Mouse (Mus musculus) spleen, embryonic (tissue): Measurements from ENCODE around the gene Phactr1.

Experiments used
- CTCF ChIA-PET: fragments of 350-600 bp; sonication (Branson Sonifier 250); formaldehyde crosslinking; loops from one replicate; lab custom pipeline; 2022; lab: Charles Lee

The Phactr1 gene

DNA sequence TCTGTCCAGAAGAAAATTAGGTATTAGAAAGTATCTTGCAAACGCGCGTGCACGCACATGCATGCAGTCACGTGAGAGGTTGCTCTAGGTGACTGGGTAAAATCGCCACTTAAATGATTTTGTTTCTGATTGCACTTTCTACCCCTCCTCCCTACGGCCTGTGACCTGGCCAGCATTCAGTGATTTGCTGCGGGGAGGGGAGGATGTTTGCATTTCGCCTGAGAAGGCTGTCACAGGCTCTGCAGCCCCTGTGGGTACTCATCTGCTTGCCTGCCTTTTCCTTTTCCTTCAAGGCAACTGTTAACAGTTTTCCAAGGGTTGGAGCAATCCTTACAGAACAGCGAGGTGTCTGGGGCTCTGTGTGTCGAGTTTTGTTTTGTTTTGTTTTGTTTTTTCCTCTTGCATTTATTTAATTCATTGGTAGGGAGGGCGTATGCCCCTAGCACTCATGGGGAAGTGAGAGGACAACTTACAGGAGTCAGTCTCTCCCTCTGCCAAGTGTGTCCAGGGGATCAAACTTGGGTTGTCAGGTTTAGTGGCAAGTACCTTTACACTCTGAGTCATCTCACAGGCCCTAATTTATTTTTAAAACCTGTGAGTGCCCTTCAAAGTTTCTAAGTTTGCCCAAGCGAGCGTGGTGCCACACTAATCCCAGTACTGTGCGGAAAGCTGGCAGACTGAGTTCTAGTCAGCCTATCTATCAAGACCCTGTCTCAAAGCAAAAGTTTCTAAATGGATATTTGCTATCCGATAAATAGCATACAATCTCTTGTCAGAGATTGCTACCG, 443.7 kb downstream of the Phactr1 start:
- CTCF ChIA-PET: no interaction called here

DNA sequence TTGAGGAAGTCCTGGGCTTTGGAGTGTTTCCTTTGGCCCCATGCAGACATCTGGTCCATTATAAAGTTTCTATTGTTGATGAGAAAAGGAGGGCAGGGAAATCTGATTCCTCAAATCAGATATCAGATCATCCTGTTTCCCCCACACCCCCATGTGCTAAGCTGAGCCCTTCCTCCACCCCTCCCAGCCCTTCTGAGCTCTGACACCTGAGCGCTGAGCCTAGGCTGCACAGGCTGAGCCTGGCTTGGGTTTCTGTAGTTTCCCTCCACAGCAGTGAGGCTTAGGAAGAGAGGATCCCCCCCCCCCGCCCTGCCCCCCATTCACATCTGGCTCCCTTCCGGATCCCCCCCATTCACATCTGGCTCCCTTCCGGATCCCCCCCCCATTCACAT, 444.3 kb downstream of the Phactr1 start:
- CTCF ChIA-PET: no interaction called here

DNA sequence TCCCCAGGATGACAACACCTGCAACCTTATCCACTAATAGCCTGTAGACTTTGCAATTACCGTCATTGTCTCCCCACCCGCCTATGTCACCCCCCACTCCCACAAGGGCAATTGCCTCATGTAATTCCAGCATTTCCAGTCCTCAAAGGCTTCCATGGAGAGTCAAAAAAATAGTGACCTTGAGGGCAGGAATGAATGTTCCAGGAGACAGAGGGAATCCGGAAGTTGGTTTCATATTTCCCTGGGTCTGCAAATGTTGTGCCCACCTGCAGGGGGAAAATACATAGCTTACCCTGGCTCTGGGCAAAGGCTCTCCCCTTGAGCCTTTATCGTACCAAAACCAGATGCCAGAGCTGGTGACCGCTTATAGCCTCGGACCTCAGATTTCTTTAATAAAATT, 449.7 kb downstream of the Phactr1 start:
- CTCF ChIA-PET: no interaction called here

DNA sequence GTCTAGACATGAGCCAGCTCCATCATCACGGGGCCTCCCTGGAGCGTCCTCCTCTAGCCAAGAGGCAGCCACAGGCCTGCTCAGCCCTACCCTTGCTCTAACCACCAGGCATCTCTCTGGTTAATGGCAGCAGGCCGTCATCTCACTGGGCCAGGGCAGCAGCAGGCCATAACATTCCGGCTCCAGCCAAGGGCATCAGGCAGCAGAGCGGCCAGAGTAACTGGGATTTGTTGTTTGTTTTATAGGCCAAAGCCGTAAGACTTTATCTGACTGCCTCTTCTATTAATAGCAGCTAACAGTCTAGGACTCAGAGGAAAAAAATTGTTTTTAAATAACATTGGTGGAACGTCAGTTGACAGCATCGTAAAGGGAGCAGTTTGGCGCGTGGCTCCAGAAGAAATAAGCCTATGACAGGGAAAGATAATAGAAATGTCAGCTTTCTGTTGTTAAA, 451.3 kb downstream of the Phactr1 start:
- CTCF ChIA-PET: no interaction called here

DNA sequence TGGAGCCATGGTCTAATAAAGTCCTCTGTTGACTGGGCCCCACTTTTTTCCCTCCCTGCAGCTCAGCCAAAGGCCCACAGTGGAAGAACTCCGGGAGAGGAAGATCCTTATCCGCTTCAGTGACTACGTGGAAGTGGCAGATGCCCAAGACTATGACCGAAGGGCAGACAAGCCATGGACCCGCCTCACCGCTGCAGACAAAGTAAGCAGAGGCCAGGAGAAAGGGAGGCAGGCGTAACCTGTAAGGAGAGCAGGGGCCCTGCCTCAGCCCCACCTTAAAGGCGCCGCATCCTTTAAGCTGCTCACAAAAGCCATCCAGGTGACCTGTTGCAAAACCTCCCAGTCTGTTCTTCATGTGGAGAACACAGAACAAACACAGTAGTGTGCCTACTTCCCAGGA, 452.4 kb downstream of the Phactr1 start:
- CTCF ChIA-PET: no interaction called here

DNA sequence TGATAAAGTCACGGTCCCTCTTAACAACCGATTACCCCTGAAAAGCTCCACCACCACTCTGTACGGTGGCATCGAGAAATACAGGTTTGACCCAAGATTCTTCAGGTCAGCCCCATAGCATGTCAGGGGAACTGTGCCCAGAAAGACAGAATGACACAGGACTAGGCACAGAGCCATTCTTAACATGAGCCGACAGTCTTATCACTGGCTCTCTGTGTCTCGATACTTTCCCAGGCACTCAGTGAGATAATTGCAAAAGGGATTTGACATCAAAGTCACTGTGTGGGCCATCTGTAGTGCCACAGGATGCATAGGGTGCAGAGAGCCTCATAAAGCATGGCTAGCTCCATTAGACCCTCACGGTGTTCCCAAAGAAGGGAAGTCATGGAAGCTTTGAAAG, 453.0 kb downstream of the Phactr1 start:
- CTCF ChIA-PET: no interaction called here

DNA sequence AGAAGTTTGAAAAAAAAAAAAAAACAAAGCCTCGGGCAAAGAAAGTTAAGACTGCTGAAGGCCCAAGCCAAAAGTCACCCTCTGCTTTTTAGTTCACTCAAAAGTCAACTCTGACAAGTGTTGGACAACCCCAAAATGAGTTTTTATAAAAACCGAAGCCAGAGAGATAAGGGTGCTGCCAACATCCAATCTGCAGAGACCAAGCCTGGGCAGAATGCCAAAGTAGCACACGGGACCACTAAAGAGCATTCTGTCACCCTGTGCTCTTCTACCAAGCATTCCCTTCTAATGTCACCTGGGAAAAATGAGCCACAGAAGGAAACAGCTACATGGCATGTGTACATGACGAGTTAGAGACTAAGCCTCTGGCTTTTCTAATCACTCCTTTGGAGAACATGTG, 454.0 kb downstream of the Phactr1 start:
- CTCF ChIA-PET: no interaction called here

DNA sequence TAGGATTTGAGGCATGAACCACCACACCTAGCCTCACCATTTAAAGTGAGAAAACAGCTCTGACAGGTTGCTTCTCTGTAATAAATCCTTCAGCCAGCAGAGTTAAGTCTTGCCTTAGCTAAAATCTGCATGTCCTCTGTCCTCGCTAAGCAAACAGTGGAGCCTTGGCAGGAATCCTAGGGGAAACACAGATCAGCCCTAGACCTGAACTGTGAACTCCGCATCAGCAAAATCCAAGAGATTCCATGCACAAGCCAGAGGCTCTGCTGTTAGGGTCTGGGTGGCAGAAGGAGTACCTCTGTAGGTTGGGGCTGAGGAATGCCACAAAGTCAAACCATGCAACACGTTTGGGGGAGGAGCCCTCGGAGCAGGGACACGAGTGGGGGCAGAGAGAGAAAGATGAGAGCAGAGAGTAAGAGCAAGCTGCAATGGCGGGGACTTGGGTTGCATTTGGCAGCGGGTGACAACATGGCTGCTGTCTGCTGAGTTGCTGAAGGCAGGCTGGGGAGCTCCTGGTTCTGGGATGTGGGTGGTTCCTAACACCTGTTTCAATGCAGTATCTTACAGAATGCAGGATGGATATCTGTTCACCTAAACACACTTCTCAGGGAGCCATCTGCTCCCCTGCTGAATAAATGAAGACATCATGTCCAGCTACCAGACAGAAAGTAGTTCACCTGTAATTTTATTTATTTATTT, 464.4 kb downstream of the Phactr1 start:
- CTCF ChIA-PET: no interaction called here

DNA sequence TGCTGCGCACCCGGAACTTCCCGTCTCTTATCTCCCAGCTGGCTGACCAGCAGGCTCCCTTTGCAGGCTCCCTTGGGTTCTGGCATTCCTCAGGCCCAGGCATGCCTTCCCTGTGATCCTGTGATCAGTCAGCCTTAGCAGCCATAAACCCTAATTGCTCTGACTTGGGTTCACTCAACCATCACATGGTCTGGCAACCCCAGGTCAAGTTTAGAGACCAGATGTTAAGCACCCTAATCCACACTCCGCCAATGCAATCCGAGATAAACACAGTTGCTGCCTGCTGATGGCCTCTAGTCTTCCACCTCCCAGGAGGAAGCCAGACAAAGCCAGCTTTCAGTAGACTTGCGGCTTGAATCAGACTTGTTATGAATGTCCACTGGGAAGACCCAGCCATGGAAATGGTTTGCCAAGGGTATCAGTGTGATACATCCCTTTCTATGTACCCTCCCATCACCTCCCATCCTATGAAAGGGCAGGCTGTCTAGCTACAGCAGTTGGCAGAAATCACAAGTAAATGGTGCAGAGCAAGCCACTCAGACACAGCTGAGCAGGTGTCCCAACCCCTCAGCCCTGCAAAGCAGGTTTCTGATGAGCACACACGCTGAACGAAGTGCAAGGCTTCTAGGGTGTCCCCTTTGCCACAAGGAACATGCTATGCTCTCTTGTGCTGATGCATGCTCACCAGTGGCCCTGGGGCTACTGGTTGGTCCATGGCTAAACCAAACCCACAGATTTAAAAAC, 466.3 kb downstream of the Phactr1 start:
- CTCF ChIA-PET: no interaction called here

DNA sequence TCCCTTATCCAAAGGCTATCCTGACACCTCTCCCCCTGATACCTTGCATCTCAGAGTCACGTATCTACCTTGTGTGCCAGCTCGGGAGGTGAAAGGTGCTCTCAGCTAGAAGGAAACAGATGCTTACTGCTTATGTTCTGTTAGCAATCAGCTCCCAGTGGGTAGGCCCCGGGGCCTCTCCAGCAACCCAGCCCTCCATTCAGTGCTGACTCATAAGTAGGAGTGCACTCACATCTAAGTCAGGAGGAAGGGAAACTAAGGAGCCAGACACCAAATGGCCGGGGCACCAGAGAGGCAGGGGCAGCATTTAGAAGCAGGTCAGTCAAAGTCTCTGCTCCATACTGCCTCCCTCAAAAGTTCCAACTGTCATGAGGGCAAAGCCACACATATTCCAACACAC, 468.3 kb downstream of the Phactr1 start:
- CTCF ChIA-PET: interaction anchor here (0.6 to 0.7 kb wide), 2 partner anchors 102 to 1465 kb away, joined by 6 to 10 read pairs; no protein-coding TSS in a partner anchor

DNA sequence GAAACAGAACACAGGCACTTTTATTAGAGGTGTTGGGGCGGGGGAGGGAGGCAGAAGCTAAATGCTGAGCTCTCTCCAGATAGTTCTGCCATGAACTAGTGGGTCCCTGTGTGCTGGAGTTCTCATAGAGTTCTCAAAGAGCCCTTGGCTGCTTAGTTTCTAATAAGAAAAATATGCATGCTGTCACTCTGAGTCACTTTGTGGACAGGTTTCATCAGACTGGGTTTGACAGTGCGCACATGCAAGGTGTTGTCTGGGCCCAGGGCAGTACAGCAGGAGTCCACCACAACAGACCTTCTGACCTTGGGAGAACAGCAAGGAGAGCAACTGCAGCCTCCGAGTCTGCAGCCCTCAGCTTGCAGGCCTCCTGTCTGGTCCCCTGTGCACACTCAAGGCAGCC, 469.2 kb downstream of the Phactr1 start:
- CTCF ChIA-PET: no interaction called here

DNA sequence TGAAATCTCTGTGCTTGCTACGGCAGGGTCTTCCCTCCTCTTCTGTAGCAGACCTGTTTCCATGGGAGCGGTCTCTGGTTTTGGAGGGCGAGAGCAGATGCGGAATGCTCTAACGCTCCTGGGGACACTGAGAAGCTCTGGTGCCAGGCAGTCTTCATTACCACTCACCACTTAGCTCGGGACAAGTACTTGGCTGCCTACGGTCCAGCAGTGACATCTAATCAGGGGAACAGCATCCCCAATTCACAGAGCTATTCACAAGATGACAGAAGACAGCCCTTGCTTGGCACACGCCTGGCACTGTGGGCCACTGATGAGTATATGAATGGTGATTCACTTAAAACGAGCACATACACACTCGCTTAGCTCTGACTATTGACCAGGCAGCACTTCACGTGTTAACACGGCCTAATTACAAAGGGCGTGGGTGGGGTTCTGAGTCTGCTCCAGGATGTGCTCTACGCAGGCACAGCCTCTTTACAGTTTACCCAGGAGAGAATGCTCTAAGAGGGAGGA, 471.6 kb downstream of the Phactr1 start:
- CTCF ChIA-PET: no interaction called here

DNA sequence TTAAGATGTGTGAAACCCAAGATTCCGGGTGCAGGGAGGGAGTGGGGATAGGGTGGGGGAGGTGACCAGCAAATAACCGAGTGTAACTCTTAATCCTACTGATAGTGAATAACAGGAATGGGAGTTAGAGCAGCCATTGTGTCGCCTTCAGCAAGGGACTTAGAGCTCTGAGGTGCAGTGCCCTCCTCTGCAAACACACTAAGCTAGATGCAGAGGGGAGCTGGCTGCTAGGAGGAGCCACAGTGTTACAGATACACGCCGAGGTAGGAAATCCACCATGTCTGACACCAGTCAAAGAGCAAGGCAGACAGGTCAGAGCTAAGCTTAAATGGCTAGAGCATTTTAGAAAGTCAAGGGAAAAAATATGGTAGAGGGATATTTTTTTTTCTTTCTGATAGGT, 476.9 kb downstream of the Phactr1 start:
- CTCF ChIA-PET: no interaction called here

DNA sequence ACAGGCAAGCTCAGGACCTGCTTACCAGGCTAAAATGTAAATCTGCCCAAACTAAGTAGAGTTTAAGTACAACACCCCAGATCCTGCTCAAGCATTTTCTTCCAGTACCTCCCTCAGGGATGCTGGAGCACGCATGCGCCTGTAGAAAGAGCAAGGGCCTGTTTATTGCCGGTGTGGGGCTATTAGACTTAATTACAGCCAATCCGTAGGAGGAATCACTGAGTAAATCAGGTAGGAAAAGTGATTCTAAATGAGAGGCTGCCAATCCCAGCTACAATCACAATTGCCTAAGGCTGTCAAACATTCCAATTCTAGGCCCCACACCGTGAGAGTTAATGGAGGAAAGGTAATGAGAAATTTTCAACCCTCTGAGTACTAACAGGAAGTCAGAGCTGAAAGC, 477.9 kb downstream of the Phactr1 start:
- CTCF ChIA-PET: no interaction called here

DNA sequence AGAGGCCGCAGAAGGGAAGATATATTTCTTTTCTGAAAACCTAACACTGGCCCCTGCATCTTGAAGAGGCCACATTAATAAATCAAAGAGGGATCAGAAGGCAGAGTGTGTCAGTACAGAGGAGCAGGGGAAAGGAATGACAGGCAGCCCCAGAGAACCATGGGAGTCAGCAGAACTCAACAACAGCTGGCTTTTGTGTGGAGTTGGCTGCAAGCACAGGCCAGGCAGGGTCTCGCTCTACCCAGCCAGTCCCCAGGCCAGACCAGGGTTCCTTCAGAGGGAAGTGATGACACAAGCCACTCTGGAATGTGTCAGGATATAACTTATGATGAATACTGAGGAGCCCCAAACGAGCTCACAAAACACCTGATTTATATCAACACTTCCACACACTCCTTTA, 479.0 kb downstream of the Phactr1 start:
- CTCF ChIA-PET: no interaction called here

DNA sequence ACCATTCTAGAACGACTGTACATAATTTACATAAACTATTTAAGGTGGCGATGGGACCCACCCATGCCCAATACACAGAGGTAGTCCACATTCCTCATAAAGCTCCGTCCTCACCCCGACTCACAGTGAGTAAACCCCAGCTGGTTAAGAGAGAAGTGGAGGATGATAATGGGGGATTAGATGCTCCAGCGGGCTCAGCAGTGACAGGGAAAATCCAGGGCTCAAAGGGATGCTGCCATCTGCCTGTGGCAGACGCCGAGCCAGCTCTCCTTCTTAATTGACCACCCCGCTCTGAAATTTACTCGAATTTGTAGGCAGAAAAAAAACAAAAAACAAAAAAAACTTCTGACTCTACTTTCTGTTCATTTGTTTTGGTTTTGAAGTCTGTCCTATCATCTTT, 487.3 kb downstream of the Phactr1 start:
- CTCF ChIA-PET: no interaction called here

DNA sequence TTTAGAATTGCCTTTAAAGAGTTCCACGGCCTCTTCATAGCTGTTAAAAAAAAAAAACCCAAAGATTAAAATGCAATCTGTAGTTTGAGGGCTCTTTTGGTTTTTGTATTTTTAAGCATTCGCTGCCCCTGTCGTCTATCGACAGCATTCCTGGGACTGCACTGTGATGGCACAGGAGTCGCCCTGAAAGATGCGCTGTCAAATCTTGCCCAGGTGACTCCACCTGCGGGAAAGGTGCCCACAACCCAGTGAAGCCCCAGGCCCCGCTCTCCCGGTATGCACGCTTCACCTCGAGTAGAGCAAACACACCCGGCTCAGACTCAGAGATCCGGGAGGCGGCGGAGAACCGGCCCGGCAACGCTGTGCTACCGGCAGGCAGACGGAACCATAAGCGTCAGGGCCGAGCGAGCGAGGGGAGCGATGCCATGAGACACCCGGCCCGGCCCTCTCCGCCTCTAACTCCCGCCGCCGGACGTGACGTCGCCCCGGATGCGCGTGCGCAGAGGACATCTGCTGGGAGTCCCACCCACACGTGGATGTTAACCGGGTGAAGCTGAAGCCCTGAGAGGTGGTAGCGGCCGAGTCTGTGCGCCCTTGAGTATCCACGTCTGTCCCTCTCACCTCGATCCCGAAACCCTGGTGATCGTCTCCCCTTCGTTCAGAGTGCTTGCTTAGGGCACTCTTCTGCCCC, 490.7 kb downstream of the Phactr1 start, which contains the start of gene Tbc1d7:
Tbc1d7 (minus strand) TSS at position 482 of the 691 bp plus-strand sequence.
- CTCF ChIA-PET: no interaction called here

DNA sequence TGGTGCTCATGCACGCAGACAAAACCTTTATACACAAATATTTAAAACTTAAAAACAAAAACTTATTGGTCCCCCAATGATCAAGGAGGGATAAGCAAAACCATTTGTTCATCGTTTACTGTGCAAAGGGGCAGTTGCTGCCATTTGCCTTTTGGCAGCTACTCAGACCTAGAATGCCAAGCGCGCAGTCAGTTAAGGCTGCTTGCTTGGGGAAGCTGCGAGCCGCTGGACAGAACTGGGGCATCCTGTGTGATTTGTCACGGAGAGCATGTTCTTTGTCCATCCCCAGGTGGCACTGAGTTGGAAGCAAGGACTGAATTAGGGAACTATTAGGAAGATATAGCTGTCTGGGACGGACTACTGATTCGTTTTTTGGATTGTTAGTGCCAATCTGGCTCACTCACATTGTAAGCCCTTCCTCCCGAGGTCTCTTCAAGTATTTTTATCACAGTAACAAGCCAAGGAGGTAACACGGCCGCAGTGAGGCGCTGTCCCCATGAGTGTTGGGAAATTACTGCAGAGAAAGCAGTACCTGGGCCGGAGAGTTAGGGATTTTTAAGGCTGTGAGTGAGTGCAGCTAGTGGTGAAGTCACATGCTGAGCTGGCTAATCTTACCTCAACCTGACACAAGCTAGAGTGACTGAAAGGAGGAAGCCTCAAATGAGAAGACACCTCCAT, 491.8 kb downstream of the Phactr1 start:
- CTCF ChIA-PET: no interaction called here

DNA sequence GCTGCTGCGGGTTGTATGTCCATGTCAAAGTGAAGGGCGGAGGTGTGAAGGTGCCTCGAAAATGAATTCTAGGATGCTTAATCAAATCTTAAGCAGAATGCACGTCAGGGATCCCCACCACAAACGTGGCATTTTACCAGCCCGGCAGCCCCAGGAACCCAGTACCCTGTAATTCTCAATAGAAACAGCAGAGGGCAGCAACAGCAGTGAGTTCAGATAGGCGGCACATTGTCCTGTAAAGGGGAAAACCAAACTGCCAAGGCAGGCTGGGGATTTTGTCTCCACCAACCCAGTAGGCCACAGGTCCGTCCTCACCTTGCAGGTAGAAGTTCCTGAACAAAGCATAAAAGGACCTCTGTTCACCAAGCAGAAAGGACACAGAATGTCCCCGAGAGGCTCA, 492.8 kb downstream of the Phactr1 start:
- CTCF ChIA-PET: no interaction called here

DNA sequence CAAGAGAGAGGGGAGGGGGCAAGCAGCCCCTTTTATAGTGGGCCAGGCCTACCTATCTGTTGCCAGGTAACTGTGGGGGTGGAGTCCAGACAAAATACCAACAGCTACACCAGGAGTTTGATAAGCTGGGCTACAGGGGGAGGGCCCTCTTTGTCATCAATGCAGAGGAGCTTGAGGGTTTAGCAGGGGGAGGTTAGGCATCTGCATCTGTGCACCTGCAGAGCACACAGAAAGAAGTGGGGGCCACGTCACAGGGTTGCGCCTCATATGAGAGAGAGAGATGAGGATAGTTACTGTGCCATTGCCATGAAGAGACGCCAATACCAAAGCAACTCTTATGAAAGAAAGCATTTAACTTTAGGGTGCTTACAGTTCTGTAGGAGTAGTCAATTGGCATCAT, 496.3 kb downstream of the Phactr1 start:
- CTCF ChIA-PET: interaction anchor here (0.6 to 0.8 kb wide), 2 partner anchors 10 to 37 kb away, joined by 3 to 5 read pairs; no protein-coding TSS in a partner anchor

DNA sequence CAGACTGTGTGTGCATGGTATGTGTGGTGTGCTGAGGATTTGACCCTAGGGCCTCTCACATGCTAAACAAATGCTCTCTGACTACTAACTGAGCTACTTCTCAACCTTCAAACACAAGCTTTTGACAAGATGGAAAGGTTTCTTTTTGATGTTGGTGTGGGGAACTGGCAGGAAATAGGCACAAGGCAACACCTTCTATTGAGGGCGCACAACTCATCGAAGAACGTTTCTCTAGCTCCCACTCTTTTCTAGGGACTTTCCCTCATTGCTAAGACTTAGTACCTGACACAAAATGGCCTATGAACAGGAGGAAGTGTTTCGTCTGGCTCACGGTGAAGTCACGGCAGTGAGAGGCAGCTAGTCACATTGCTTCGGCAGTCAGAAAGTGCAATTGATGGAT, 496.9 kb downstream of the Phactr1 start:
- CTCF ChIA-PET: no interaction called here
